Mouse (Mus musculus) heart, adult 2 months (tissue): ENCODE measurements around the gene Limch1.
A peak's percentile ranks its signal among the peaks of the same experiment; 100 is the strongest.

Experiments
- CTCF ChIP-seq: fragments of 200-600 bp; IDR thresholded peaks from 2 replicates; pipeline ENCODE4 v1.8.1; 2022; ENCODE audit warnings: antibody characterized with exemption, mild to moderate bottlenecking, moderate library complexity
- EP300 ChIP-seq: fragments of 200-500 bp; IDR thresholded peaks from 2 replicates; pipeline ENCODE4 v1.6.1; 2011; ENCODE audit warnings: low read depth, low read length, control low read depth; ENCODE audit not compliant: insufficient read depth
- POLR2A ChIP-seq: fragments of 200-500 bp; IDR thresholded peaks from 2 replicates; pipeline ENCODE4 v1.6.1; 2011; ENCODE audit warnings: mild to moderate bottlenecking, low read depth, low read length, control low read depth; ENCODE audit not compliant: insufficient read depth

GRCm38 (mm10) chr5:66762006-66762405 lies 16.4 kb downstream of the Limch1 start:
- no peak for TF ChIP-seq POLR2A
- TF ChIP-seq CTCF = peak; percentile 44
- 0 out of 2 replicates have a peak, but pooled peaks have one; percentile 48 for TF ChIP-seq EP300
